Mouse (Mus musculus) kidney, adult 2 months (tissue): Measurements from ENCODE around the gene Mecr.

Source experiments
- CTCF ChIP-seq: fragments of 200-500 bp; conservative IDR thresholded peaks from 2 replicates; pipeline ENCODE4 v1.5.1; 2011; ENCODE audit warnings: low read depth, mild to moderate bottlenecking, control low read depth, low read length, moderate library complexity, mixed read lengths; ENCODE audit not compliant: insufficient read depth, insufficient read length
- POLR2A ChIP-seq: fragments of 200-500 bp; IDR thresholded peaks from one replicate; pipeline ENCODE4 v1.6.1; 2011; ENCODE audit warnings: low read depth, low read length, control low read depth

GRCm38 (mm10) chr4:131876836-131877235 lies 33.6 kb downstream of the Mecr start:
- TF ChIP-seq CTCF (no peak), POLR2A (no peak)
